Mouse (Mus musculus): ENCODE results near the gene Slc6a12.
"Not testable (repeated sequence)": the region's sequence is repeated elsewhere in the genome, so short reads cannot be mapped to it uniquely, and the experiment has no call there.

Gene Slc6a12

DNA sequence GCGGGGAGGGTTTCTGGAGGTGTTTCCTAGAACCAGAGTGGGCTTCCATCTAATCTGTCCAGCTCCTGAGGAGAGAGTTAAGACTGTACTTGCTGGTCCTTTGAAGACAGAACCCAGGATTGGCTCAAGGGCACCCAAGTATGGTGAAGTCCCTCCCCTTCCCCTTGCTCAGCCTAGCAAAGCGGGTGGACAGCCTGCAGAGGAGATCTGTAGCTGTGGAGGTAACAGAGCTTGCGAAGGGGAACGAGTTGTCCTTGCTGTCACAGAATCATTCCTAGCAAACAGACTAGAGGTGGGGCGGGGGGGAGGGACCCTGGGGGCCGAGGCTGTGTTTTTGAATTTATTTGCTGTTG is 871 bp downstream of the Slc6a12 start:
- no peak for DNase-seq (ENCODE audit: low spot score)

DNA sequence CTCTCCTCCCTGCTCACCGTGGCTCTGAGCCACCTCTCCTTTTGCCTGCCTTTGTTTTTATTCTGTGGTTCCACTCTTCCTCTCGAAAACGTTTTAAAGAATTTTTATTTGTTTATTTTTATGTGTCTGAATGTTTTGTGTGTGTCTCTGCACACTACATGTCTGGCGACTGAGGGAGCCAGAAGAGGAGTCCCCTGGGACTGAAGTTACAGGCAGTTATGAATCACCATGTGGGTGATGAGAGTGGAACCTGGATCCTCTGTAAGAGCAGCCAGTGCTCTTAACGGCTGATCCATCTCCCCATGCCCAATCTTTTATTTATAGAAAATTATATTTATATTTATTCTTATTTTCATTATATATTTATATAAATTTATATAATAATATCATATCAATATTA is 1.5 kb downstream of the Slc6a12 start:
- DNase-seq (ENCODE audit: low spot score), result no peak

DNA sequence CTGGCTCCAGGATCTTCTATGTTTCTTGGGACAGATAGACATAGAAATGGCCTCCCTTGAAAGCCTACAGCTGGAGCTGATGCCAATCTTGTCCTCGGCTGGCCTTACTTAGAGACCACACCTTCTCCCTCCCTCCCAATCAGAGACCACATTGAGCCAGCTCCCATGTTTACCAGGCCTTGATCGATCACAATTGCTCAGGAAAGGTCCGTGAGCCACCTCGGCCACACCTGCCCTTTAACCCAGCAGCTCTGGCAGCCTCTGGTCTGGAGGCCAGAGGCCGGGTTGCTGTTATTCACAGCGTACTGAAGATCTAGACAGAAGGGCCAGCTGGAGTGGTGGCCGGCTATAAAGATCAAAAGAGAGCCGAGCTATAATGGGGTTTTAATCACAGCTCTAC is 3.6 kb downstream of the Slc6a12 start:
- DNase-seq (ENCODE audit: low spot score), result no peak

DNA sequence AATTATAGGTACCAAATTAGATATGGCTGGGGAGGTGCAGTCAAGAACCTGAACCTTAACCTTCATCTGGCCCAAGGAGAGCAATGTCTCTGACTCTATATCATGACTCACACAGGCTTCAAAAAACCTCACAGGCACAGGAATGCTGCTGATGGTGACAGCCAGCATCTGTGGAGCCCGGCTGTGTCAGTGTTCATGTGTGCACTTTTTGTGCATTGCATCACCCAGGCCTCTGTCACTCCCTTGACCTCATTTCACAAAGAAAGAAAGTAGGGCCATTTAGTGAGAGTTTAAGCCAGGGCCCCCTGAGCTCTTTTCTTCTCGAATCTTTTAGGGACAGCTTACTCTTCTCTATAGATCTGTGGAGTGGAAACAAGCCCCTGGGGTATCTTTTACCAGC is 9.4 kb downstream of the Slc6a12 start:
- no peak for DNase-seq (ENCODE audit: low spot score)

DNA sequence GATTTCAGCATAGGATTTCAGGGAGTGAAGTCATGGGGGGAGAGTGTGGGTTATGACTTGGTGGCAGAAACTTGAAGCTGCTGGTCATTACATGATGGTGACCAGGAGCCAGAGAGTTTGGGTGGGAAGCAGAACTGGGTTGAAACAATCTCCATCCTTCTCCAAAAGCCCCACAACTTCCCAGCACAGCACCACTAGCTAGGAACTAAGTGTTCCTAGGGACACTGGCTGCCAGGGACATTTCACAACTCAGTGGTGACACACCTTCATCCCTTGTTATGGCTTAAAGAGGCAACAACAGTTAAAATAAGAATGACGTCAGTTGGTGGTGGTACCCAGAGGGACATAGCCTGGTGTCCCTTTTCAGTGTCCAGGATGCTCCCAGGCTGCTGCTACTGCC is 13.2 kb downstream of the Slc6a12 start:
- DNase-seq (ENCODE audit: low spot score), result no peak

DNA sequence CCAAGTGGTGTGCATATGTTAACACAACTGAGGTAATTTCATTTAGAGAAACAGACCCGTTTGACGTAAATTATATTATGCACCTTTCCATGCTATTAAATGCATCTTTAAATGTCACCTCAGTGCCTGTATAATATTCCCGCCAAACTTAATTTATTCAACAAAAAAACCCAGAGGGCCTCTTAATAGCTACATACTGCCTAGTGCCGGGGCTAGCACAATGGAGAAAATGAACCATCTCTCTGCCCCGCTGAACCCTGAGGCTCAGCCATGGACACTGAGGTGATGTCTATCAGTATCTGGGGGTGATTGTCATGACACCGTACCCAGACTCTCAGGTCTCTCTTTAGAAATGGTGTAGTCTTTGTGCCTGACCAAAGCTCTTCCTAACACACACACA is 14.4 kb downstream of the Slc6a12 start:
- no peak for DNase-seq (ENCODE audit: low spot score)

DNA sequence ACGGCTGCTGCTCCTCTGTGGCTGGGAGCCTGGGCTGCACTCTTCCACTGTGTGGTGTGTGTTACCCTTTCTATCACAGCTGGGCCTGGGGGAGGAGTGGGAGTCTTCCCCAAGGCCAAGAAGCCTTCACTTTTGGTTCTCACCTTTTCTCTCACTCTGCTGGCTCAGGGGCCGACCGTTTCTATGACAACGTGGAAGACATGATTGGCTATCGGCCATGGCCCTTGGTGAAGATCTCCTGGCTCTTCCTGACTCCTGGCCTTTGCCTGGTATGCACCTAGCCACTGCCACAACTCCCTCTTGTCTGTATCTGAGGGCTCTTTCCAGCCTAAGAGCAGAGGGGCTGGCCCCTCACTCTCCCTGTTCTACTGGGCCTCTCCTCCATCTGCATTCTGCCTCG is 20.2 kb downstream of the Slc6a12 start:
- DNase-seq (ENCODE audit: low spot score), result no peak

DNA sequence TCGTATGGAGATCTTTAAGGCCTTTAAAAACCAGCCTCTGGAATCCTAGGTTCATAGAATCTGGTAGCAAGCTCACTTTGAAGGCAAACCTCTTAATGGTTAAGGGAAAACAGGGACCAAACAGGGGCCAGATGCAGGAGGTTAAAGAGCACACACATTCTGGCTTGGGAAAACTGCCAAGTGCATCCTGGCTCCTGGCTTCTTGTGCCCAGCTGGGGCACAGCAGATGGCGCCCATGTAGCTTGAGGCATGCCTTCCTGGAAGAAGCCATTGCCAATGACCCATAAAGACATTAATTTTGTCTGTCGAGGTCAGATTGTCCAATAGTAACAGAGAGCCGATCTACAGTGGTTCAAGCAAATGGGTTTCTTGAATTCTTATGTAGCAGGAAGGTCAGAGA is 21.1 kb downstream of the Slc6a12 start:
- DNase-seq (ENCODE audit: low spot score), result no peak

DNA sequence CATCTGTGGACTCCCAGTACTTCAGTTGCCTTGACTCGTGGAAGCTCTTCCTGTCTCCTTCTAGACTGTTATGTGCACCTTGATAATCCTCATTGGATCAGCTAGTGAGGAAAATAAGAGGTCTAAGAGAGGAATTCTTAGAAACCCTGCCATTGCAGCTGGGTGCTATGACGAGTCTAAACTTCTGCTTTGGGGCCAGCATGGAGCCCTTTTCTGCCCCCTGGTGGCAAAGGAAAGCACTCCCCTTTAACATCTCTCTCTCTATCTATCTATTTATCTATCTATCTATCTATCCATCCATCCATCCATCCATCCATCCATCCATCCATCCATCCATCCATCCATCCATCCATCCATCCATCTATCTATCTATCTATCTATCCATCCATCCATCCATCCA is 23.7 kb downstream of the Slc6a12 start:
- not testable (repeated sequence) for DNase-seq (ENCODE audit: low spot score)

DNA sequence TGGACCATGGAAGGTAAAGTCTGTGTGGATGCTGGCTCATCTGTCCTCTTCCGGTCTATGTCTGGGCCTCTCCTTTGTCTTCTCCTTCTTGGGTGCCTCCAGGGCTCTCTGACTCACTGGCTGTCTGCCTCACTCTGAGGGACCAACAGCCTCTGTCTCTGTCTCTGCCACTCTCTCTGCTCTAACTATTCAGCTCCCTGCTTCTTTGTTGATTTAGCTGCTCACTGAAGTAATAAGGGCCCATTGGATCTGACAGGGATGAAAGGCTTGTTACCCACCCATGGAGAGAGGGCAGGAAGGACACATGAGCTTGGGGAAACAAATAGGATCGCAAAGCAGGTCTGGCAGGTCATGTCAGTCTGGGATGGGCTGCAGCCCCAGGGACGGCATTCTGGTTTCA is 24.2 kb downstream of the Slc6a12 start:
- no peak for DNase-seq (ENCODE audit: low spot score)

DNA sequence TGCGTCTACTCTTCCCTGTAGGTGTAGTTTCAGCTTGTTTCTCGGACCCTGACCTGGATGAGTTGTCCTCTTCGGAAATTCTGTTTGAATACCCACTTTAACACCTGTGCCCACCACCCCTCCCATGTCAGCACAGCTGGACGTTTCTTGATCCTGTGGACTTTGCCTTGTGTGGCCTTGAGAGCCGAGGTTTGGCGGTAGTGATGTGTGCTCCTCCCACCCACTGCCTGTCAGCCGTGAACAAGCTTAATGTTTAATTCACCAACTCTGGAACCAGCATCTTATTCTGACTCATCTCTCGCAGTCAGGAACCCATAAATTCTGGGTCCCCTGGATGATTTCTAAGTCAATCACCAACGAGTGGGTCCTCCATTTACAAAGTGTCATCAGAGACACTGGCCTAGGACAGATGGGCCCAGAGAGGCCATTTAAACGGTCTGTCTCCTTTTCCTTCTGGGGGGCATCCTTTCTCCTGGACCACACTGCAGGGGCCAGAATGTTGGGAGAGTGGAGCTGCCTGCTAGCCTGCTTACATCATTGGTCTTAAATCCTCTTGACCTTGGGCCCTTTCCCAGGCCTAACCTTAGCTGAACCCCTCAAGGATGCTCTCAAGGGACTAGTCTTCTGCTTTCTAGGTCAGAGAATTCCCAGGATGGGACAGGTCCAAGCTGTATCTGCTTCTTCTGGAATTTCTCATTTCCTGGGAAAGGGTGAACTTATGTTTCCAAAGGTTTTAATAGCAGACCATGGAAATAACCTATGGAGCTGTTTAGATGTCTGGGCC is 28.5 kb downstream of the Slc6a12 start:
- no peak for DNase-seq (ENCODE audit: low spot score)

DNA sequence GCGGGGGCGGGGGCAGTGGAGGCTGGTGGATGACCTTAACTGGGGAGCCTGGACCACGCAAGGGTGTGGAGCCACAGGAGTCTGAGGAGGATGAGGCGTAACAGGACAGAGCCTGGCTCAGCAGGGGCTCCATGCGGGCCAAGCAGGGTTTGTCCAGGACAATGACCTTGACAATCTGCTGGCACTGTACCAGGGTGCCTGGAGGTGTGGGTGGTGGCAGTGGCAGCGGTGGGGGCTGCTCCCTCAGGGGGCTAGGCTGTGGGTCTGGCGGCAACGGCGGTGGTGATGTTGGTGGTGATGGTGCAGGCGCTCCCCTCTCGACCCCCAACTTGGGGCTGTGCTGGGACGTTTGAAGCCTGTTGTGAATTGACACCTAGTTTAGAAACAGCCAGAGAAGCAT is 33.3 kb downstream of the Slc6a12 start:
- no peak for DNase-seq (ENCODE audit: low spot score)

DNA sequence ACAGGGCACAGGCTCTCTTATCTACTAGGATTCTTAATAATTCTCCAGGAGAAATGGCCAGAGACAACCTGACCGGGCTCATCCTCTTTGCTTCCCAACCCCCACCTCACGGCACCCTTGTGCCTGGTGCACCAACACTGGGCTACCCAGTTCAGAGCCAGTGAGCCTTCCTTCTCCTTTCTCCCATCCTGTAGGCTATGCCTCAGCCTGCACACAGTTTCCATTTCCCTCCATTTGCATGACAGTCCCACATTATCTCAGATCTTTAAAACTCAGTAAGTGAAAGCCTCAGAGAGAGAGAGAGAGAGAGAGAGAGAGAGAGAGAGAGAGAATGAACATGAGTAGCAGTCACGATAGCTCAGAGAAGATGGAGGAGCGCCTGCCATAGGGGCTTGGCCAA is 35.4 kb downstream of the Slc6a12 start:
- no peak for DNase-seq (ENCODE audit: low spot score)

DNA sequence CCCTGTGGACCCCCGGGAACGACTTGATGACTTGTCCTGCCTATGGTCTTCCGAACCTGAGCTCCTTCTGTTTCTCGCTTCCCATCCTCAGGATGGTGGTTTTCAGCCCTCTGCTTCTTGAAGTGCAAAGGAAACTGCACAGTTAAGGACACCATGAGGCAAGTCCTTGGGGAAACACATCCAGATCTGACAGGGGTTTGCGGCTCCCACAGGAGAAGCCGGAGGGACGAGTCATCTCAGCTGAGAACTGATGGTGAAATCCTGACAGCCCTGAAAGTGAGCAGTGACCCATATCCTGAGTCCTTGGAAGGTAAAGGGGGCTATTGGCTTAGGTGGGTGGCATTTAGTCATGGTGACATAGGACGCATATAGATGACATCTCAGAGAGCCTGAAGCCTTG is 37.7 kb downstream of the Slc6a12 start:
- DNase-seq (ENCODE audit: low spot score), result no peak

DNA sequence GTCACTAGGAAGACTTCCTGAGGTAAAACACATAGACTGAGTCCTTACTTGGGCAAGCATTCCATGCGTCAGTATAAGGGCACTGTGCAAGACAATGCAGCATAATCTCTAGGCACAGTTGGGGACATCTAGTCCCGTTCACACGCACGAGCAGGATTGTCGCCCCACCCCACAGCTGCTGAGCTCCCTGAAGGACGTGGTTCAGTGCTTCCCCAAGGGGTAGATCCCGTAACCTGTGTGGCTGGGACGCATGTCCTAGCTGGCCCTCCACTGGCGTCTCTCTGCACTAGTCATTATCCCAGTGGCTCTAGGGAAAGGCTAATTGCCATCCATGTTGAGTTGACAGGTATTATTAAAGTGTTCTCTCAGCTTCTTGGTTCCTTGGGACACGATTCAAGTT is 39.2 kb downstream of the Slc6a12 start:
- DNase-seq (ENCODE audit: low spot score), result no peak

DNA sequence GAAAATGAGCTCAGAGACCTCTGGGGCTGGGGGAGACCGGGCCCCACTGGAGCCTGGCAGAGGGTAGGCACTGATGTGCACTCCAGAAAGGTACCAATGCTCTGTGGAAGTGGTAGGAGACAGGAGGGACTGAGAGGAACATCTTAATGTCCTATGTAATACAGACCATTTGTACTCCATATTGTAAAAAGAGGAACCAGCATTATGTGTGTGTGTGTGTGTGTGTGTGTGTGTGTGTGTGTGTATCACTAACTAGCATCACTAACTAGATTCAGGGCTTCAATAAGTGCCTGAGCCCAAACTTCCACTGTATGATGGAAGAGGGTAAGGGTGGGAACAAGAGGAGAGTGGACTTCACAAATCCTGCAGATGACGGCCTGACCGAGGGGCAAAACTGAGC is 42.5 kb downstream of the Slc6a12 start:
- no peak for DNase-seq (ENCODE audit: low spot score)

DNA sequence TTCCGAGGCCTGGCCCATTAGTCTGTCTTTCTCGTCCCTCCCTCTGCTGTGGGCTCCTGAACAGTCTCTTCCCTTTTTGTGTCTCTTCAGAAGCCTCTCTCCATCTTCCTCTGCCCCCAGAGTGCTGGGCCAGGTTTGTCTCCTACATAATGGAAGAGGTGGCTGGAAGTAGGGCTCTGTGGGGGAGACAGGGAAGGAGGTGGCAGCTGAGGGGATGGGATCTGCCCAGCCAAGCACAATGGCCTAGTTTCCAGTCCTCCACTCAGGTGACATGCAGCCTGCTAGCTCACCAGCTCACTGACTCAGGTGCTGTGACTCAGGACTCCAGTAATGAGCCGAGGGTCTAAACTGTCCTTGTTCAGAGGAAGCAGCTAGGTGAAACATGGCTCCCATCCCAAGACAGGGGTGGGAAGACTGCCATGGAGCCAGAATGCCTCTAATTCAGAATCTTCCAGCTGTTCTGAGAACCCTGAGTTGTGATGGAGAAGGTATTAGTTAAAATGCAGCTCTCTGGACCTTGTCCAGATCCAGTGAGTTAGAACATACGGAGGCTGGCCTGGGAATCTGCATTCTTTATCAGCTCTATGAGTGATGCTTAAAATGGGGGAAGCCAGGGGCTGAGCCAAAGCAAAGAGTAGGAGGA is 49.9 kb downstream of the Slc6a12 start:
- DNase-seq (ENCODE audit: low spot score), result no peak

DNA sequence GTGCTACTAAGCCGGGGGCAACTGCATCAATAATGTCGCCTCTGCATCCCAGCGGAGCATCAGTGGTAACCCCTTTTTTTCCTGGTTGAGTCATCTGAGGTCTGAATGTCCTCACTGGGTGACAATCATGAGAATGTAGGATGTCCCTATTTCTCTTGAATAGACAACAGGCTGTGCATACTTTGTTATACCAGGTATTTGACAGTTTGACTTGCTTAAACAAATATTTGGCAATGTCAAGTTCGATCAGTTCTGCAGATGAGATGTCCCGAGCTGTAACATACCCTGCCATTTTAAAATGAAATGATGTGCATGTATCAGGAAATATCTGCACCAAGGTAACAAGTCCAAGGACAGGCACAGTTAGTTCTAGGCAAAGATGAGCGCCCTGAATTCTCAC is 58.3 kb downstream of the Slc6a12 start:
- no peak for DNase-seq (ENCODE audit: low spot score)

DNA sequence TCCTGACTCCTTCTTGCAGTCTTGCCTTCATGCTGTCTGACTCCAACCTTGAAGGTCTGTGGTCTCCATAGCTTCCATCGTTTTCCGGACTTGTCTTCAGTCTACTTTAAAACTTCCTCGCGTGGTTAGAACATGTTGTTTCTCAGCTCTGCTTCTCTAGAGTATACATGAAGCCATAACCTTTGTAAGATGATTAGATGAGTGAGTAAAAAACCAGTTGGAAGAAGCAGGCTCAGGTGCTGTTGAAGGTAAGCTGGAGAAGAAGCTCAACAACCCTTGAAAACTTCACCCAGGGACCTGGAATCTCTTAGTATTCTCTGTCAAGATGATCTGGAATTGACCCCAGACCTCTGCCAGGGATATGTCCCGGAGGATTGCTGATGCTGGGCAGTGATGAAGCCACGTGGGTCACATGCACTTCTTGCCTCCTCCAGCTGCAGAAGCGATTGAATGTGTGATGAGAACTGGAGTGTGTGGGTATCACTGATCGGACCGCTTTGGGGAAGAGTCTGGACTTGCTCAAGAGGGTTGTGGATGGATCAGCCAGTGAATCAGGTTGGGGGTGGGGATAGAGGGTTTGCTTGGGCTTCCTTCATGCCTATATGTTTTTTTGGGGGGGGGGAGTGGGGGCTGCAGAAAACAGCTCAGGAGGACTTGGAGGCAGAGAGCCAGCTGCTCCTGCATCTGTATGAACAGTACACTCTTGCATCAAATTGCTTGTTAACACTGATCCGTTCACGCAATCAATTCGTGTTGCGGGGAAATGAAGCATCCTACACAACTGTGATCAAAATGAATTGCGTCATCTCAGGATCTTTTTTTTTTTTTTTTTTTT is 59.2 kb downstream of the Slc6a12 start:
- no peak for DNase-seq (ENCODE audit: low spot score)

DNA sequence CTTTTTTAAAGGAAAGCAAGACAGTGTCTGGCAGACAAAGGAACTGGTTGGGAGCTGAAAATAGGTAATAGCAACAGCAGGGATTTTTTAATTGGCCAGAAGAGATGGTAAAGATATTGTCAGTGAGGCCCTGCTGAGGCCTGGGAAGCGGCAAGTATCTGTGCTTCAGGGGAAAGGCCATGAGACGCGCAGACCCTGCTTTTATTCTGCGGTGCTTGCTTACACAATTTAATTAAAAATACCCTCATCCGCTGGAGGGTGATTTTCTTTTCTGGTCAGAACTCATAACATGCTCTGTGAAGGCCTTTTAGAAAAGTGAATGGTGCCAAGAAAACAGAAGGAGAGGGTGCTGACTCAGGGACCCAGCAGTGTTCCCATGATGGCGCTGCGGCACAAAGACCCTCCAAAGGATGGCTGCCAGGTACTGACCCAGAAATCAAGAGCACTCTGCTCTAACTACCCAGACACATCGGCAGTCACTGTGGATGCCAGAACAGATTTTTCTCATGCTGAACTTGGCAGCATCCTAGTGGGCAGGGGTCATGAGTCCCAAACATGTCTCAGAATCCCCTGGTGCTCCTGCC is 59.9 kb downstream of the Slc6a12 start:
- no peak for DNase-seq (ENCODE audit: low spot score)

DNA sequence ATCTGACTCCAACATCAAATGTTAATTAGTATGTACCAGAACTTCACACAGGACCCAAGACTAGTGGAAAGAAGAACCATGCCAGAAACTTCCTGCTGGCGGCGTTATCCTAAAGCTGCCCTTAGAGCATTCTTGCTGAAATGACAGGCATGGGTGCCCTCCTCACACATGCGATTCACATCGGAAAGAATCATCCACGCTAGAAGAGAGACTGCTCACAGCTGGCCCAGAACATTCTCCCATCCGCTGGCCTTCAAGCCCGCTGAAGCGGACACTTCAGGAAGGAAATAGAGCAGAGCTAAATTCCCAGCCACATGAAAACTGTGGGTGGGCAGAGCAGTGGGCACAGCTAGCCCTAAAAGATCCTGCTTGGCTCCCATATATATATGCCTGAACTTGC is 62.4 kb downstream of the Slc6a12 start:
- no peak for DNase-seq (ENCODE audit: low spot score)

DNA sequence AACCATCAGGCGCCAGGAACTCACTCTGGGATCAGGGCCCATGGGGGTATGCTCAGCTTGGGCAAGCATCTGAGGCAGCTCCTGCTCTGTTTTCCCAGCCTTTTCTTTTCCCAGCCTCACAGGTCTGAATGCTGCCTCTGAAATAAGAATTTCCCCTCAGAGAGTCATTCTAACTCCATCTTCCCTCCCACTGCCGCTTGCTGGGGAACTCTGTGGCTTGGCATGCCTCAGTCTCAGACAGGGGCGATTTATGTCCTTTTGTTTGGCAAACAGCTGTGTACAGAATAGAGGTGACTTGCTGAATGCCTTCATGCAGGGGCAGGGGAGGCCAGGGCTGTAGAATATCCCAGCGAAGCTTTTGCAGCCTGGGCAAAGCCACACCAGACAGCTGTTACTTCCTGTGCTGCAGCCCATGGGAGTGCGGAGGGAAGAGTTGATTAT is 64.7 kb downstream of the Slc6a12 start:
- DNase-seq (ENCODE audit: low spot score), result no peak

Data from ovary, postnatal 10 days (tissue).